Mouse (Mus musculus) spleen, postnatal 14 days (tissue): ENCODE results near the gene Cct6b.
"Not testable (repeated sequence)": the region's sequence is repeated elsewhere in the genome, so short reads cannot be mapped to it uniquely, and the experiment has no call there.

Experiments
- DNase-seq, 2 experiments: peaks; one replicate each; pipeline ENCODE4 v3.0.0; 2021 to 2022; ENCODE audit warnings: low spot score in 2 of 2

Cct6b gene

GRCm38 (mm10) chr11:82705082-82705481 is 59.0 kb downstream of the Cct6b start:
- DNase-seq = no peak

GRCm38 (mm10) chr11:82699865-82700410 is 64.2 kb downstream of the Cct6b start:
- no peak for DNase-seq

- DNase-seq = no peak
Measured at GRCm38 (mm10) chr11:82695930-82696329, 68.2 kb downstream of the Cct6b start.

GRCm38 (mm10) chr11:82694947-82695346 is 69.2 kb downstream of the Cct6b start:
- not testable (repeated sequence) for DNase-seq

GRCm38 (mm10) chr11:82692668-82693067 is 71.5 kb downstream of the Cct6b start:
- no peak for DNase-seq

GRCm38 (mm10) chr11:82690476-82690875 is 73.6 kb downstream of the Cct6b start:
- DNase-seq = no peak

- DNase-seq = no peak
Measured at GRCm38 (mm10) chr11:82687668-82688067, 76.5 kb downstream of the Cct6b start.

- DNase-seq = no peak
Measured at GRCm38 (mm10) chr11:82684676-82685075, 79.4 kb downstream of the Cct6b start.

- DNase-seq = no peak
Measured at GRCm38 (mm10) chr11:82683765-82684505, 80.2 kb downstream of the Cct6b start.

GRCm38 (mm10) chr11:82678561-82678960 is 85.6 kb downstream of the Cct6b start:
- no peak for DNase-seq
